Mouse (Mus musculus): ENCODE measurements at regions not wholly inside any gene's neighbourhood (a gene's known extent, or its start where the extent isn't known, plus 50 kb on each side); places are given as distances from the start of the nearest gene placed in this dataset.
A peak's percentile ranks its signal among the peaks of the same experiment; 100 is the strongest.

DNA sequence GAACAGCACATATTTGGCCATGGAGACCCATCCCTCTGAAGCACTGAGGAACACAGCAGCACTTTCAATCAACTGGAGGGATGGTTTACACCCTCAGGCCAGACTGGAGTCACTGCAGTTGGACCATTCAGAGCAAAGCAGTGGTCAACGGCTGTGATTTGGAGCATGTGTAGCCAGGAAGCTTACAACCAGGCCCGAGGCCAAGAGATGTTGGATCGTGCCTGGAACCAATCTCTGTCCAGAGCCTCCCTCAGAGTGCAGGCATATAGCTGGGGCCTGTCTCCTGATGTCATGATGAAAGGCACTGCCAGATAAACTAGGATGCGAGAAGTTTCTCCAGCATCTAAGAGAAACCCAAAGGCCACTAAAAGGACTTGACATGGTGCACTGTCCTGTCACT is 98.7 kb upstream of the Api5 start:
- no peaks in the 10 kb centered on the region for H3K9me3 ChIP-seq (ENCODE audit: control insufficient read depth, insufficient read depth, low read depth, low read length)
- no peak overlapping the region for H3K27ac ChIP-seq (ENCODE audit: insufficient read depth, low read depth, low read length, poor library complexity, severe bottlenecking)
- H3K4me1 ChIP-seq (ENCODE audit: control insufficient read depth in 2 of 2, insufficient read depth in 2 of 2, low read length in 2 of 2, poor library complexity in 1 of 2) = no peaks in the 10 kb centered on the region
- no peak overlapping the region for H3K9ac ChIP-seq (ENCODE audit: insufficient read depth, low read depth, low read length, poor library complexity, severe bottlenecking)
- no peaks in the 10 kb centered on the region for H3K36me3 ChIP-seq (ENCODE audit: control insufficient read depth, insufficient read depth, low read length, poor library complexity, severe bottlenecking)
- H3K4me3 ChIP-seq (ENCODE audit: insufficient read depth in 1 of 2, low read depth in 1 of 2, low read length in 2 of 2, poor library complexity in 1 of 2, severe bottlenecking in 1 of 2) = no peak overlapping the region
- TF ChIP-seq CHD2 (IDR thresholded peaks at IDR 0.05; ENCODE audit: low read depth, low read length) = no peak
- TF ChIP-seq ZNF384 (IDR thresholded peaks at IDR 0.05; ENCODE audit: low read depth, low read length) = no peak
- TF ChIP-seq MAFK (IDR thresholded peaks at IDR 0.05; ENCODE audit: insufficient read depth, low read depth, low read length) = no peak
- no peak for TF ChIP-seq HCFC1 (IDR thresholded peaks at IDR 0.05; ENCODE audit: borderline replicate concordance, insufficient read depth, low read length)
- TF ChIP-seq ZC3H11A (IDR thresholded peaks at IDR 0.05; ENCODE audit: borderline replicate concordance, low read depth, low read length) = no peak
- in situ Hi-C loops (cut with MboI; ENCODE audit: low sequenced_read_pairs in 2 of 2, unreplicated experiment in 2 of 2) = no loop called here
- DNase-seq (ENCODE audit: low read depth, low spot score) = no peak

DNA sequence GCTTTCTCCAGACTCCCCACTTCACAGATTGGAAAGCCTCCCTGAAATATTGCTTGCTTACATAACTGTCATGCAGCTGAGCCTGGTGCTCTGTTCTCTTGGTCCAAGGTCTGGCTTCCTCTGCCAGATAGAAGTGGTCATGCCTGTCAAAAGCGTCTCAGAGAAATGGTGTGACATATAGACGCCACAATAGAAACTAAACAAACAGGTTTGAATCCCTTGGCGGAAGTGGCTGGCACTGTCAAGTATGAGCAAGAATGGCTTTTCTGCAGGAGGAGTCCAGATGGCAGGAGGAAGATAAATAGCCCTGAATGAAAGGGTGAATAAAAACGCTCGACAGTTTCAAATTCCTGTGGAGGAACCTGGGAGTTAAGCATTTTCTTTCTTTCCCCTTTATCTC is 93.2 kb upstream of the Api5 start:
- Histone ChIP-seq H3K4me1 (ENCODE audit: control insufficient read depth in 2 of 2, insufficient read depth in 2 of 2, low read length in 2 of 2, poor library complexity in 1 of 2) (no peaks in the 10 kb centered on the region), H3K36me3 (ENCODE audit: control insufficient read depth, insufficient read depth, low read length, poor library complexity, severe bottlenecking) (no peaks in the 10 kb centered on the region), H3K4me3 (ENCODE audit: insufficient read depth in 1 of 2, low read depth in 1 of 2, low read length in 2 of 2, poor library complexity in 1 of 2, severe bottlenecking in 1 of 2) (no peak overlapping the region), H3K27ac (ENCODE audit: insufficient read depth, low read depth, low read length, poor library complexity, severe bottlenecking) (no peak overlapping the region), H3K9ac (ENCODE audit: insufficient read depth, low read depth, low read length, poor library complexity, severe bottlenecking) (no peak overlapping the region), H3K9me3 (ENCODE audit: control insufficient read depth, insufficient read depth, low read depth, low read length) (no peaks in the 10 kb centered on the region)
- TF ChIP-seq ZC3H11A (IDR thresholded peaks at IDR 0.05; ENCODE audit: borderline replicate concordance, low read depth, low read length) (no peak), HCFC1 (IDR thresholded peaks at IDR 0.05; ENCODE audit: borderline replicate concordance, insufficient read depth, low read length) (no peak), CHD2 (IDR thresholded peaks at IDR 0.05; ENCODE audit: low read depth, low read length) (no peak), MAFK (IDR thresholded peaks at IDR 0.05; ENCODE audit: insufficient read depth, low read depth, low read length) (no peak), ZNF384 (IDR thresholded peaks at IDR 0.05; ENCODE audit: low read depth, low read length) (no peak)
- no peak for DNase-seq (ENCODE audit: low read depth, low spot score)
- in situ Hi-C loops (cut with MboI; ENCODE audit: low sequenced_read_pairs in 2 of 2, unreplicated experiment in 2 of 2) = no loop called here

DNA sequence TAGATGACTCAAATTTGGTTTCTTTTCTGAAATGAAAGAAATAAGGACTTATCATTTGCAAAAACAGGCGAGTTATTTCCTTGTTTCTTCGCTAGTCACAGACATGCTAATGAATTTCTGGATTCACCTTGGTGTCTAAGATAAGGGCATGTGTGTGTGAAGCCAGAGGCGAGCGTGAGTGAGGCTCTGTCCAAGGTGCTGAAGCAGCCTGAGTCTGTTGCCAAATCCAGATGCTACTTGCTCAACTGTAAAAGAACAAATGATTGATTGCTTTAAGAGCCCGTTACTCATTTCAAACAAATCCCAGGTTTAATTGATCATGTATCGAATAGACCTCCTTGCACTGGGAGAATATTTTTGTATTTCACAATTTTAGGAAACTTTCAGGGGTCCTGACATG is 86.6 kb upstream of the Api5 start:
- in situ Hi-C loops (cut with MboI; ENCODE audit: low sequenced_read_pairs in 2 of 2, unreplicated experiment in 2 of 2) = no loop called here
- TF ChIP-seq ZNF384 (IDR thresholded peaks at IDR 0.05; ENCODE audit: low read depth, low read length) (no peak), HCFC1 (IDR thresholded peaks at IDR 0.05; ENCODE audit: borderline replicate concordance, insufficient read depth, low read length) (no peak), CHD2 (IDR thresholded peaks at IDR 0.05; ENCODE audit: low read depth, low read length) (no peak), ZC3H11A (IDR thresholded peaks at IDR 0.05; ENCODE audit: borderline replicate concordance, low read depth, low read length) (no peak), MAFK (IDR thresholded peaks at IDR 0.05; ENCODE audit: insufficient read depth, low read depth, low read length) (no peak)
- H3K27ac ChIP-seq (ENCODE audit: insufficient read depth, low read depth, low read length, poor library complexity, severe bottlenecking) = no peak overlapping the region
- no peaks in the 10 kb centered on the region for H3K4me1 ChIP-seq (ENCODE audit: control insufficient read depth in 2 of 2, insufficient read depth in 2 of 2, low read length in 2 of 2, poor library complexity in 1 of 2)
- DNase-seq (ENCODE audit: low read depth, low spot score) = peak; percentile 61
- no peak overlapping the region for H3K9ac ChIP-seq (ENCODE audit: insufficient read depth, low read depth, low read length, poor library complexity, severe bottlenecking)
- no peaks in the 10 kb centered on the region for H3K9me3 ChIP-seq (ENCODE audit: control insufficient read depth, insufficient read depth, low read depth, low read length)
- H3K4me3 ChIP-seq (ENCODE audit: insufficient read depth in 1 of 2, low read depth in 1 of 2, low read length in 2 of 2, poor library complexity in 1 of 2, severe bottlenecking in 1 of 2) = no peak overlapping the region
- no peaks in the 10 kb centered on the region for H3K36me3 ChIP-seq (ENCODE audit: control insufficient read depth, insufficient read depth, low read length, poor library complexity, severe bottlenecking)

DNA sequence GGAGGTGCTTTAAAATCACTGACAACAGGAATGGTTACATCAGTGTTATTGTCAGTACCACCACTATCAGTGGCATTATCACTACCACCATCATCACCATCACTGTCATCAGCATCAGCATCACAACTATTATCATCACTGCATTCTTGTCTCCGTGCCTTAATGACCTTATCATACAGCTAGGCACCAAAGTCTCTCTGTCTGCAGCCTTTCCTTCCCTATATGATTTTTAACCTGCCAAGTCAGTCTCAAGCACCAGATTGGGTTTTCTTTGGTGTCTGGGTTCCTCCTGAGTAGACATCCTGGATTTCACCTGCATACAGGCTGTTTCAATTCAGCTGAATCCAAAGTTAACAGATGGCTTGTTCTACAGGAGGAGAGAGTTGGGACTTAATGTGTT is 78.9 kb upstream of the Api5 start:
- DNase-seq (ENCODE audit: low read depth, low spot score) = no peak
- no peaks in the 10 kb centered on the region for H3K4me1 ChIP-seq (ENCODE audit: control insufficient read depth in 2 of 2, insufficient read depth in 2 of 2, low read length in 2 of 2, poor library complexity in 1 of 2)
- no peaks in the 10 kb centered on the region for H3K36me3 ChIP-seq (ENCODE audit: control insufficient read depth, insufficient read depth, low read length, poor library complexity, severe bottlenecking)
- in situ Hi-C loops (cut with MboI; ENCODE audit: low sequenced_read_pairs in 2 of 2, unreplicated experiment in 2 of 2) = no loop called here
- no peak overlapping the region for H3K27ac ChIP-seq (ENCODE audit: insufficient read depth, low read depth, low read length, poor library complexity, severe bottlenecking)
- H3K4me3 ChIP-seq (ENCODE audit: insufficient read depth in 1 of 2, low read depth in 1 of 2, low read length in 2 of 2, poor library complexity in 1 of 2, severe bottlenecking in 1 of 2) = no peak overlapping the region
- TF ChIP-seq ZNF384 (IDR thresholded peaks at IDR 0.05; ENCODE audit: low read depth, low read length) (no peak), MAFK (IDR thresholded peaks at IDR 0.05; ENCODE audit: insufficient read depth, low read depth, low read length) (no peak), ZC3H11A (IDR thresholded peaks at IDR 0.05; ENCODE audit: borderline replicate concordance, low read depth, low read length) (no peak), CHD2 (IDR thresholded peaks at IDR 0.05; ENCODE audit: low read depth, low read length) (no peak), HCFC1 (IDR thresholded peaks at IDR 0.05; ENCODE audit: borderline replicate concordance, insufficient read depth, low read length) (no peak)
- no peaks in the 10 kb centered on the region for H3K9me3 ChIP-seq (ENCODE audit: control insufficient read depth, insufficient read depth, low read depth, low read length)
- H3K9ac ChIP-seq (ENCODE audit: insufficient read depth, low read depth, low read length, poor library complexity, severe bottlenecking) = no peak overlapping the region

DNA sequence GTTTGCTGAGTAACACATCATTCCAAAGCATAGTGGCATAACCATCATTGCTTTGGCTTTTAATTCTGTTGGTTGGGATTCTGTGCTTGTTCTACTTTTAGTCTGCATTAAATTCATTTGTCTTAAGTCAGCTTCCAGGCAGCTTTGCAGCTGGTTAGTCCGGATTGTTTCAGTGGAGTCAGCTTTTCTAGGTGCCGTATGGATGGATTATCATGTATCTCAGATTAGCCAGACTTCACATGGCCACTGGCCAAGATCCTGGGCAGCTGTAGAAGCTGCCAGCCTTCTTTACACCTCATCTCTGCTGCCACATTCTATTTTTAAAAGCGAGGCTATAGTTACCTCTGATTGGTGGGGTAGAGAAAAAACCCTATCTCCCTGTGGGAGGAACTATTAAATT is 74.1 kb upstream of the Api5 start:
- no peaks in the 10 kb centered on the region for H3K9me3 ChIP-seq (ENCODE audit: control insufficient read depth, insufficient read depth, low read depth, low read length)
- no peak for TF ChIP-seq ZC3H11A (IDR thresholded peaks at IDR 0.05; ENCODE audit: borderline replicate concordance, low read depth, low read length)
- no peak for TF ChIP-seq HCFC1 (IDR thresholded peaks at IDR 0.05; ENCODE audit: borderline replicate concordance, insufficient read depth, low read length)
- no peak for TF ChIP-seq MAFK (IDR thresholded peaks at IDR 0.05; ENCODE audit: insufficient read depth, low read depth, low read length)
- TF ChIP-seq ZNF384 (IDR thresholded peaks at IDR 0.05; ENCODE audit: low read depth, low read length) = no peak
- TF ChIP-seq CHD2 (IDR thresholded peaks at IDR 0.05; ENCODE audit: low read depth, low read length) = no peak
- no peak overlapping the region for H3K4me3 ChIP-seq (ENCODE audit: insufficient read depth in 1 of 2, low read depth in 1 of 2, low read length in 2 of 2, poor library complexity in 1 of 2, severe bottlenecking in 1 of 2)
- no peak overlapping the region for H3K27ac ChIP-seq (ENCODE audit: insufficient read depth, low read depth, low read length, poor library complexity, severe bottlenecking)
- H3K9ac ChIP-seq (ENCODE audit: insufficient read depth, low read depth, low read length, poor library complexity, severe bottlenecking) = no peak overlapping the region
- no peak for DNase-seq (ENCODE audit: low read depth, low spot score)
- H3K36me3 ChIP-seq (ENCODE audit: control insufficient read depth, insufficient read depth, low read length, poor library complexity, severe bottlenecking) = no peaks in the 10 kb centered on the region
- in situ Hi-C loops (cut with MboI; ENCODE audit: low sequenced_read_pairs in 2 of 2, unreplicated experiment in 2 of 2) = no loop called here
- H3K4me1 ChIP-seq (ENCODE audit: control insufficient read depth in 2 of 2, insufficient read depth in 2 of 2, low read length in 2 of 2, poor library complexity in 1 of 2) = no peaks in the 10 kb centered on the region

Data from ES-E14 (cell line).